Mouse (Mus musculus) hindbrain, embryonic 12.5 days (tissue): Measurements from ENCODE around the gene Hmgcll1. TPM values are rescaled to one million over a fixed set of nuclear protein-coding genes. Genes with fewer than 3 reads are reported as not detected.

Source experiments
- ATAC-seq: fragments of 200-750 bp; cut with Nextera tagmentation; 2 replicates; pipeline ENCODE4 v1.8.0; 2017; ENCODE audit warnings: moderate TSS enrichment; ENCODE audit not compliant: low FRiP score
- H3K27ac ChIP-seq: fragments of 300-500 bp; sonication (generic); 2 replicates; pipeline ENCODE4 v1.5.1; 2016; ENCODE audit warnings: mild to moderate bottlenecking
- H3K27me3 ChIP-seq: fragments of 300-500 bp; sonication (generic); 2 replicates; pipeline ENCODE4 v1.6.1; 2016; ENCODE audit warnings: mild to moderate bottlenecking
- H3K36me3 ChIP-seq: fragments of 300-500 bp; sonication (generic); 2 replicates; pipeline ENCODE4 v1.6.1; 2016; ENCODE audit warnings: mild to moderate bottlenecking
- H3K4me1 ChIP-seq: fragments of 300-500 bp; sonication (generic); 2 replicates; pipeline ENCODE4 v1.6.1; 2016
- H3K4me2 ChIP-seq: fragments of 300-500 bp; sonication (generic); replicated peaks from 2 replicates; pipeline ENCODE4 v1.6.1; 2016; ENCODE audit warnings: mild to moderate bottlenecking
- H3K4me3 ChIP-seq: fragments of 300-500 bp; sonication (generic); 2 replicates; pipeline ENCODE4 v1.5.1; 2016; ENCODE audit warnings: mild to moderate bottlenecking
- H3K9ac ChIP-seq: fragments of 300-500 bp; sonication (generic); 2 replicates; pipeline ENCODE4 v1.6.1; 2016; ENCODE audit warnings: mild to moderate bottlenecking, moderate library complexity
- H3K9me3 ChIP-seq: fragments of 300-500 bp; sonication (generic); replicated peaks from 2 replicates; pipeline ENCODE4 v1.6.1; 2016; ENCODE audit warnings: mild to moderate bottlenecking
- polyA plus RNA-seq: library from polyadenylated mRNA; unstranded; fragments of >200 nt; fragmentation: Nextera tagmentation; extraction: Ambion mirVana; gene quantifications from 2 replicates; pipeline ENCODE4 v1.2.1, GENCODE M21; 2016

The Hmgcll1 gene
- polyA plus RNA-seq, 1 experiment from 2014 or later, result 17.2 TPM

DNA sequence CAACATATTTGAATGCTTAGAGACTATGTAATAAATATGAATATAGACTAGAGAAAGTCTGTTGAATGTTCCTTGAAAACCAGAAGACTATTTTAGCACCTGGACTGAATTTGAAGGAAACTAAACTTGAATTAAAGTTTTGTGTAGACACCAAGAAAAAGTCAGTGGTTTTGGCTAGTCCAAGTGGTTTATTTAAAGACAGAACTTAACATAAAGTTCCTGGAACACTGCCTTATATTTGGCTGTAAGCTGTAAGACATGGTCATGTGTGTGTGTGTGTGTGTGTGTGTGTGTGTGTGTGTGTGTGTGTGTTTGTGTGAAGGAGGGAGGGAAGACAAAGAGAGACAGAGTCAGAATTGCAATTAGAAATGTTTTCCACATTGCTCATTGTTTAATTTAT, 164.6 kb downstream of the Hmgcll1 start:
- H3K27ac ChIP-seq, result no peak overlapping the region
- H3K27me3 ChIP-seq, result no peaks in the 10 kb centered on the region
- H3K9me3 ChIP-seq, result 0 out of 2 replicates have a peak, but pooled peaks cover 8% of the 10 kb centered on the region
- H3K36me3 ChIP-seq, result no peaks in the 10 kb centered on the region
- no peak overlapping the region for H3K9ac ChIP-seq
- no peak overlapping the region for H3K4me2 ChIP-seq
- no peak overlapping the region for H3K4me3 ChIP-seq
- ATAC-seq, result no peak
- H3K4me1 ChIP-seq, result no peaks in the 10 kb centered on the region

Other genes starting within 250 kb of the Hmgcll1 start
- 7.0 and 9.6 TPM in 2 replicates for gene Bmp5, start 239.5 kb upstream of the Hmgcll1 start, polyA plus RNA-seq
- gene Gfral, start 198.8 kb downstream of the Hmgcll1 start, polyA plus RNA-seq, result not detected in 2 replicates